Mouse (Mus musculus): ENCODE measurements around the gene Spata13.

DNA sequence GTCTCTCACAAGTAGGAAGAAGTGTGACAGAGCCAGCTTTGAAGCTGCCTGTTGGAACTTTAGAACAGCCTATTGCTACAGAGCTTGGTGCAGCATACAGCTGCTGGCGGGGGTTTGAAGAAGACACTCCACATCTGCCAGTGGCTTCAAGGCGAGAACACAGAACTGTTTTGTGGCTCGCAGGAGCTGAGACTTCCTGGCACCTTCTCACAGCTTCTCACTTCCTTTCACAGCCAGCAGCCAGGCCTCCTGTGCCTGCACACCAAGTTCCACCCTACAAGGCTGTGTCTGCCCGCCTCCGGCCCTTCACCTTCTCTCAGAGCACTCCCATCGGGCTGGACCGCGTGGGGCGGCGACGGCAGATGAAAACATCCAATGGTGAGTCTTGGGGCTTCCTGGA is 75.4 kb downstream of the Spata13 start:
- TF ChIP-seq USF1 (IDR thresholded peaks at IDR 0.05; ENCODE audit: low read depth) (no peak), POLR2A (IDR thresholded peaks at IDR 0.05; ENCODE audit: insufficient read length, low read depth) (no peak), TCF12 (IDR thresholded peaks at IDR 0.05; ENCODE audit: insufficient read depth, poor library complexity, severe bottlenecking) (no peak)
